Mouse (Mus musculus): ENCODE data around the gene Map2k6. TPM values are rescaled to one million over a fixed set of nuclear protein-coding genes. Genes with fewer than 3 reads are reported as not detected.

Gene Map2k6
- total RNA-seq, 2 experiments from 2014 or later: 38.0 to 50.1 TPM

GRCm38 (mm10) chr11:110463801-110464200 is 64.9 kb downstream of the Map2k6 start:
- Histone ChIP-seq H3K27ac (no peak overlapping the region), H3K4me3 (no peak overlapping the region)
- no peak for DNase-seq
- no peak for TF ChIP-seq CTCF (IDR thresholded peaks at IDR 0.05)
- intact Hi-C loops (cut with DNase I): no loop called here

- Histone ChIP-seq H3K27ac (no peak overlapping the region), H3K4me3 (no peak overlapping the region)
- intact Hi-C loops (cut with DNase I): no loop called here
- no peak for TF ChIP-seq CTCF (IDR thresholded peaks at IDR 0.05)
- no peak for DNase-seq
Observed at GRCm38 (mm10) chr11:110469054-110469453, 70.1 kb downstream of the Map2k6 start.

GRCm38 (mm10) chr11:110470561-110471273 is 71.8 kb downstream of the Map2k6 start:
- intact Hi-C loops (cut with DNase I): no loop called here
- no peak for TF ChIP-seq CTCF (IDR thresholded peaks at IDR 0.05)

GRCm38 (mm10) chr11:110471362-110471761 is 72.4 kb downstream of the Map2k6 start:
- TF ChIP-seq CTCF (IDR thresholded peaks at IDR 0.05): no peak
- intact Hi-C loops (cut with DNase I): no loop called here
- Histone ChIP-seq H3K27ac (no peak overlapping the region), H3K4me3 (no peak overlapping the region)
- no peak for DNase-seq

More at GRCm38 (mm10) chr11:110470561-110471273, 71.8 kb downstream of the Map2k6 start:
- peak overlapping the region; percentile 57 for H3K27ac ChIP-seq
- no peak for DNase-seq
- no peak overlapping the region for H3K4me3 ChIP-seq

- no peak for TF ChIP-seq CTCF (IDR thresholded peaks at IDR 0.05)
- intact Hi-C loops (cut with DNase I): no loop called here
- Histone ChIP-seq H3K4me3 (no peak overlapping the region), H3K27ac (no peak overlapping the region)
- no peak for DNase-seq
Observed at GRCm38 (mm10) chr11:110472078-110472477, 73.2 kb downstream of the Map2k6 start.

- no peak for DNase-seq
- H3K27ac ChIP-seq: no peak overlapping the region
- no peak for TF ChIP-seq CTCF (IDR thresholded peaks at IDR 0.05)
- intact Hi-C loops (cut with DNase I): no loop called here
- no peak overlapping the region for H3K4me3 ChIP-seq
Observed at GRCm38 (mm10) chr11:110473495-110473894, 74.6 kb downstream of the Map2k6 start.

GRCm38 (mm10) chr11:110476361-110477151 is 77.6 kb downstream of the Map2k6 start:
- Histone ChIP-seq H3K4me3 (no peak overlapping the region), H3K27ac (no peak overlapping the region)
- no peak for DNase-seq
- no peak for TF ChIP-seq CTCF (IDR thresholded peaks at IDR 0.05)
- intact Hi-C loops (cut with DNase I): no loop called here

- TF ChIP-seq CTCF (IDR thresholded peaks at IDR 0.05): no peak
- H3K4me3 ChIP-seq: no peak overlapping the region
- DNase-seq: no peak
- intact Hi-C loops (cut with DNase I): no loop called here
- H3K27ac ChIP-seq: peak overlapping the region; percentile 24
Observed at GRCm38 (mm10) chr11:110477961-110478869, 79.3 kb downstream of the Map2k6 start.

GRCm38 (mm10) chr11:110478978-110479384 is 80.1 kb downstream of the Map2k6 start:
- no peak for TF ChIP-seq CTCF (IDR thresholded peaks at IDR 0.05)
- Histone ChIP-seq H3K27ac (peak overlapping the region; percentile 67), H3K4me3 (peak overlapping the region; percentile 60)
- no peak for DNase-seq
- intact Hi-C loops (cut with DNase I): no loop called here

GRCm38 (mm10) chr11:110481406-110481805 is 82.5 kb downstream of the Map2k6 start:
- DNase-seq: no peak
- intact Hi-C loops (cut with DNase I): no loop called here
- no peak for TF ChIP-seq CTCF (IDR thresholded peaks at IDR 0.05)

GRCm38 (mm10) chr11:110482176-110482575 is 83.3 kb downstream of the Map2k6 start:
- no peak for TF ChIP-seq CTCF (IDR thresholded peaks at IDR 0.05)
- no peak for DNase-seq
- peak overlapping the region; percentile 63 for H3K27ac ChIP-seq
- H3K4me3 ChIP-seq: no peak overlapping the region
- intact Hi-C loops (cut with DNase I): no loop called here

More at GRCm38 (mm10) chr11:110481406-110481805, 82.5 kb downstream of the Map2k6 start:
- Histone ChIP-seq H3K4me3 (no peak overlapping the region), H3K27ac (peak overlapping the region; percentile 16; the same call in 1 of the 2 replicates)

- Histone ChIP-seq H3K4me3 (no peak overlapping the region), H3K27ac (peak overlapping the region; percentile 63)
- TF ChIP-seq CTCF (IDR thresholded peaks at IDR 0.05): no peak
- DNase-seq: no peak
- intact Hi-C loops (cut with DNase I): no loop called here
Observed at GRCm38 (mm10) chr11:110482649-110483048, 83.7 kb downstream of the Map2k6 start.
